Mouse (Mus musculus) liver, embryonic 14 days (tissue): Measurements from ENCODE around the gene 1810043G02Rik. TPM values are rescaled to one million over a fixed set of nuclear protein-coding genes. Genes with fewer than 3 reads are reported as not detected.

Experiments used
- polyA plus RNA-seq: library from polyadenylated mRNA; depleted of rRNA; stranded (reverse); fragments of >200 nt; gene quantifications from 2 replicates; pipeline ENCODE4 v1.2.3, GENCODE M21; 2012; rRNA removed

Gene 1810043G02Rik
- 4.4 and 4.9 TPM in 2 replicates for polyA plus RNA-seq

GRCm38 (mm10) chr10:77978351-77979350 lies at the start of gene 1810043G02Rik:
Gene 1810043G02Rik (plus strand): TSS chr10:77978524.

GRCm38 (mm10) chr10:77970481-77970880 lies 7.8 kb upstream of the 1810043G02Rik start, which contains the start of gene Trpm2:
Gene Trpm2 (minus strand): TSS chr10:77970563.

GRCm38 (mm10) chr10:78009945-78010293 lies 31.6 kb downstream of the 1810043G02Rik start, which contains the start of gene Pfkl:
Gene Pfkl (minus strand): TSS chr10:78010083.

Other genes starting within 250 kb of the 1810043G02Rik start
- gene Gm18596, start 235.9 kb upstream of the 1810043G02Rik start, polyA plus RNA-seq: not detected in 2 replicates
- gene Gm9736, start 227.2 kb upstream of the 1810043G02Rik start, polyA plus RNA-seq: not detected in 2 replicates
- gene Gm3233, start 218.8 kb upstream of the 1810043G02Rik start, polyA plus RNA-seq: not detected in 2 replicates
- gene Gm3238, start 207.2 kb upstream of the 1810043G02Rik start, polyA plus RNA-seq: not detected in 2 replicates
- gene Gm7138, start 201.6 kb upstream of the 1810043G02Rik start, polyA plus RNA-seq: not detected in 2 replicates
- gene Gm3250, start 196.0 kb upstream of the 1810043G02Rik start, polyA plus RNA-seq: not detected in 2 replicates
- gene Gm7137, start 190.3 kb upstream of the 1810043G02Rik start, polyA plus RNA-seq: not detected in 2 replicates
- gene Gm9639, start 183.4 kb upstream of the 1810043G02Rik start, polyA plus RNA-seq: not detected in 2 replicates
- gene Gm19668, start 179.4 kb upstream of the 1810043G02Rik start, polyA plus RNA-seq: not detected in 2 replicates
- not detected in 2 replicates for gene Gm9507, start 166.7 kb upstream of the 1810043G02Rik start, polyA plus RNA-seq
- not detected in 2 replicates for gene Gm2696, start 163.8 kb upstream of the 1810043G02Rik start, polyA plus RNA-seq
- gene Krtap10-4, start 151.4 kb upstream of the 1810043G02Rik start, polyA plus RNA-seq: not detected in 2 replicates
- gene Krtap10-10, start 142.6 kb upstream of the 1810043G02Rik start, polyA plus RNA-seq: not detected in 2 replicates
- gene Gm36176, start 131.7 kb upstream of the 1810043G02Rik start, polyA plus RNA-seq: not detected in 2 replicates
- gene Gm10318, start 125.7 kb upstream of the 1810043G02Rik start, polyA plus RNA-seq: not detected in 2 replicates
- not detected in 2 replicates for gene Gm3285, start 116.5 kb upstream of the 1810043G02Rik start, polyA plus RNA-seq
- 5.5 and 6.6 TPM in 2 replicates for gene Lrrc3, start 76.0 kb upstream of the 1810043G02Rik start, polyA plus RNA-seq
- gene Trpm2, start 8.0 kb upstream of the 1810043G02Rik start, polyA plus RNA-seq: 0.93 and 1.5 TPM in 2 replicates
- gene Pfkl, start 31.6 kb downstream of the 1810043G02Rik start, polyA plus RNA-seq: 43.9 and 47.1 TPM in 2 replicates
- gene Dnmt3l, start 63.4 kb downstream of the 1810043G02Rik start, polyA plus RNA-seq: not detected in 2 replicates
- gene Aire, start 65.1 kb downstream of the 1810043G02Rik start, polyA plus RNA-seq: 0.01 TPM in 1 of 2 replicates, not detected in the other
- 2.1 and 2.7 TPM in 2 replicates for gene Icosl, start 90.8 kb downstream of the 1810043G02Rik start, polyA plus RNA-seq
- gene D10Jhu81e, start 191.3 kb downstream of the 1810043G02Rik start, polyA plus RNA-seq: 35.1 and 39.2 TPM in 2 replicates
- gene Pwp2, start 206.6 kb downstream of the 1810043G02Rik start, polyA plus RNA-seq: 6.7 and 8.1 TPM in 2 replicates